Mouse (Mus musculus): ENCODE data around the gene Fam20a. TPM values are rescaled to one million over a fixed set of nuclear protein-coding genes. Genes with fewer than 3 reads are reported as not detected.

Gene Fam20a
- polyA plus RNA-seq, 1 experiment, result 11.8 TPM

- DNase-seq (ENCODE audit: low spot score), result no peak
Measured at GRCm38 (mm10) chr11:109653201-109653600, 68.9 kb downstream of the Fam20a start.

DNA sequence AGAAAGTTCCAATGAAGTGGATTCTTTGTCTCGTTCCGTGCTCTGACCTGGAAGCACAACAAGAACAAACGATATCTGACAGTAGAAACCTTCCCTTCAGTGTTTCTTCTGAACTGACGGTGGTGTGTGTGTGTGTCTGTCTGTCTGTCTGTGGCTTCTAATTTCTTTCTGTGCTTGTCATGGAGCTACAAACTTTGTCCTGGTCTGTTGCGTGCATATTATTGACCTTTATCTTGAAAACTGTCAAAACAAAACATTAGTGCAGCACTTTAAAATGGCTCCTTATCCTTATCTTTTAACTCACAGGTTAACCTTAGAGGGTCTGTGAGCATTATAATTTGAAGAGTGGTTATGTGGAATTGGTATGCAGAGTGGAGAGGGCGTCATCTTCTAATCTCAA is 69.6 kb downstream of the Fam20a start:
- DNase-seq (ENCODE audit: low spot score), result no peak

DNA sequence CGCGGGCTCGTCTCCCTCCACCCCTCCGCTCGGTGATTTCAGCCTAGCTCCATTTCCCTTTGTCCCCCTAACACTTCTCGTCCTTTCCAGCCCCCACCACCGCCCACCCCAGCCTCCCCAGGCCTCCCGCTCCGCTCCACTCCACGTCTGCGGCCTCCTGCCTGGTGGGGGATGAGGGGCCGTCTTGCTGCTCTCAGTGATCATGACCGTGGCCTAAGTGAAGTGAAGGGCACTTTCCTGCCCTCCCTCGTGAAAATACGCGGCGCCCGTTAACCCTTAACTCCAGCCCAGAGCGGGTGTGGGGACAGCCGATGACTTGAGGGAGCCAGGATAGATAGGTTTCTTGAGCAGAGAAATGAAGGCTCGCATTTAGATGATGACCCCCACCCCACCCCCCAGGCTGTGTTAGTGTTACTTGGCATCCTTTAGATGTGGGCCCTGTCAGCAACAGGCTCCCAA is 70.5 kb downstream of the Fam20a start:
- DNase-seq (ENCODE audit: low spot score), result no peak

DNA sequence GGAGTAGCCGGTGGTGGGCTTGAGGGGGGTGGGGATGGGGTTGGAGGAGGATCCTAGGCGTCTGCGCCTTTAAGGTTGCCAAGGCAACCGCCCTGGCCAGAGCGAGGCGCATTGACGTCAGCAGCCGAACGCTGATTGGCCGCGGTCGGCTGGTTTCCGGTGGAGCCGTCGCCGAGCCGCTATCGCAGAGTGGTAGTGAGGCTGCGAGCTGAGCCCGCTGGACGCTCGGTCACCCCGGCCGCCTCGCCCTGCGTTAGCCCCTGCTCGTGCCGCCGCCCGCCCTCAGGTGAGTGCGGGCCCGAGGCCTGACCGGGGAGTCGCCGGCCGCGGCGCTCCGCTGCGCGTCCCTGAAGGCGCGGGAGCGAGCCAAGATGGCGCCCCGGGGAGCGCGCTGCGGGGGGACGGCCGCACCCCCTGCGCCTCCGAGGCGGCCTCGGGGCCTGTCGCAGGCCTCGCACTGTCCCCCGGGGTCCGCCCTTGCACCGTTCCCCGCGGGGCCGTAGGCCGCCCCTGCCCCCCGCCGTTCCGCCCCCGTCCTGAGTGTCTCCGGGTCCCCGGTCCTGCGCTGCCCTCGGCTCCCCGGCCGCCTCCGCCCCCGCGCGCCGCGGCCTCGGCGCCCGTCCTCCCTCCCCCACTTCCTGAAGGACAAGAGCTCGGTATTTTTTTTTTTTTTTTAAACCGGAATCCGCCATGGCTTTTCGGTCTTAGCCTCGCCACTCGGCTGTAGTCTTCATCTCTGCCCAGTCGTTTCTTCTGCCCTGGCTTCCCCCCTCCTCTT is 71.1 kb downstream of the Fam20a start:
- DNase-seq (ENCODE audit: low spot score), result peak; percentile 95

GRCm38 (mm10) chr11:109649975-109650701 is 71.9 kb downstream of the Fam20a start:
- DNase-seq (ENCODE audit: low spot score), result peak; percentile 57

- DNase-seq (ENCODE audit: low spot score), result no peak
Measured at GRCm38 (mm10) chr11:109649206-109649605, 72.9 kb downstream of the Fam20a start, which contains the start of gene Prkar1a. Gene Prkar1a (plus strand): TSS chr11:109649405.

- no peak for DNase-seq (ENCODE audit: low spot score)
Measured at GRCm38 (mm10) chr11:109648510-109648909, 73.6 kb downstream of the Fam20a start.

DNA sequence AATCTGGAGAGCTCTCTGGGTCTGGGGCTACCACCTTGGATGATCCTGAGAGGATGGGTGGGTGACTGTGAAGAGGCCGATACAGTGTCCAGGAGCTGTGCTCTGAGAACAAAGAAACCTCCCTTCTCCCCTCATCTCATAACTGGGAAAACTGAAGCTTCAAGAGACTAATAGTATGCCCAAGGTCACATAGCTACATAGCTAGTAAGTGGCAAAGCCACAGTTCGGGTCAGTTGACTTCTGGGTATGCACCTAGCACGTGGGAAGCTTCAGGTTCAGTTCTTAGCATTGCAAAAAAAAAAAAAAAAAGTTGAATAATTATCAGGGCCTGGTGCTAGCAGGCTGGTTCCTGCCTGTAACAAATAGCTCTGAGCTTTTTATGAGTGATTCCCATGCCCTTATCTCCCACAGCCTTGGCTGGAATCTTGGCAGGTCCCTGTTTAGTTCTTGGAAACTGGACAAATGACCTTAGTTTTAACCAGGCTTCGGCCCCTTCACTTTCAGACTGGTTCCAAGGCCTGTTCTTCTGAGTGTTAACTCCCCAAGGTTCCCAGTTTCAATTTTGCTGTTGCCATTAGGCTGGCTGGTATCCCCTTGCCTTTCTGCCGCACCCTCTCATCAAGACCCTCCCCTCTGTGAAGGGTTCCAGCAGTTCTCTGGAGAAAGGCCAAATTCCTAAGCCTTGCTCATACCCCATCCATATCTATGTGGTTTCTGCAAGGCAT is 80.4 kb downstream of the Fam20a start:
- no peak for DNase-seq (ENCODE audit: low spot score)

DNA sequence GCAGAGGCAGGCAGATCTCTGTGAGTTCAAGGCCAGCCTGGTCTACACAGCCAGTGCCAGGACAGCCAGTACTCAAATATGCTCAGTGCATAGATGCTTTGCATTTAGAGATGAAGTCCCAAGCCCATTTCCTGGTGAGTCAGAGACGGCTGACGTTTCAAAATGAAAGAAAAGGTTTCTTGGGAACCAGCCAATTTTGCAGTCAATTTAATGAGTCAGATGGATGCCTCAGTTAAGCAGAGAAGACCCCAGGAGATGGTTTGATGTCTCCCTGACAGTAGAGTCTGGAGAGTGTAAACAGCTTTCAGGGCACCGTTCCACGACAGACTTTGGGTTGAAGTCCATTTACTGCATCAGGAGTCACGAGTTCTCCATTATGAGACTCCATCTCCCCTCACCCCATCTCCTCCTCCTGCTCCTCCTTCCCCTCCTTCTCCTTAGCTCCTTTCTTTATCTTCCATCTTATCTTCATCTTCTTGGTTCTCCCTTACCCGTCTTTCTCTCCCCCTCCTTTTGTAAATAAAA is 86.1 kb downstream of the Fam20a start:
- DNase-seq (ENCODE audit: low spot score), result no peak

- no peak for DNase-seq (ENCODE audit: low spot score)
Measured at GRCm38 (mm10) chr11:109634928-109635327, 87.2 kb downstream of the Fam20a start.

DNA sequence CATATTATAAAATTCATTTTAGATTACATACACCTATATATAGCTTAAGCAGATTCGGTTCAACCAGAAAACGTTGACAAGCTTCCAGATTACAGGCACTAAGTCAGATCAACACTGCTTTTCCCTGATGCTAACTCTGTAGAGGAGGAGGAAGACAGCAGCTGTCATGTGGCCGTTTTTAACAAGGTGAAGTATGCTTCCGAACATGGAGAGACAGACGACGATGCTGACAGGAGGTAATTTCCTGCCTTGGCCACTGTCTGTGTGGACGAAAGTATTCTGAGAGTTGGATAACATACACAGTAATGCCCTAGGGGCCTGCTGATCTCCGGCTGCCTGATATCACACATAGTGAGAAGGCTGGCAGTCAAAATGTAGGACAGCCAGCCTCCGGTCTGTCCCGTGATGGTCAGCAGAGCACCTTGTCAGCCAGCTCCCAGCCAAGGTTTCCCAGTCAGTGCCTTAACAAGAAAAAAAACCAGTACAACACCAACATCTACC is 93.0 kb downstream of the Fam20a start:
- DNase-seq (ENCODE audit: low spot score), result no peak

GRCm38 (mm10) chr11:109628099-109628498 is 94.0 kb downstream of the Fam20a start:
- no peak for DNase-seq (ENCODE audit: low spot score)

DNA sequence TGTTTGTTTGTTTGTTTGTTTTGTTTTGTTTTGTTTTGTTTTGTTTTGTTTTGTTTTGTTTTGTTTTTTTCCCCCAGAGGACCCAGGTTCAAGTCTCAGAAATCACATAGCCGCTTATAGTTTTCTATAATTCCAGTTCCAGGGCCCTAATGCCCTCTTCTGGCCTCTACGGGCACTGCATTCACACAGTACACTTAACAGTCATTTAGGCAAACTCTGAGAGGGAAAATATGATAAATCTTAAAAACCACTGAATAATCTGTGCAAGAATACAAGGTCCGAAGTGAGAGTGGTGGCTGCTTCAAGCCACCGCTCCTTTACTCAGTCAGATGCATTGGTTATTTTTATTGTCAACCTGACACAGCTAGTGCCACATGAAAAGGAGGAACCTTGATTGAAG is 94.4 kb downstream of the Fam20a start:
- DNase-seq (ENCODE audit: low spot score), result no peak

DNA sequence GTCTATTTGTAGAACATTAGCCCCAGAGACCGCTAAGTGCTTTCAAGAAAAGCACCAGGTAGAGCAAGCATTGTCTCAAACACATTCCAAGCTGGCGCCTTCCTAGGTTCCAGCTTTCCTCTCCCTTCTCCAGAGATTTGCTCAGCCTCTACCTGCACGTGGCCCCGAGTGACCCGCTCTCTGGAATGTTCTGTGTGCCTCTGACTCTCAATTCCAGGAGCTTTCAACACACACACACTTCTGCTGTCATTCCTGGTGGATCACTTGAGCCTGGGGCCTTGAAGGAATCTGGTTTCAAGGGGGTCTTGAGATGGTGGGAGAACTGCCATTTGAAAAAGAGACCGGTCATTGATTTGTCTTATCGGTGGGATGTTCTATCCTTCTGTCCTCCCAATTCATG is 98.8 kb downstream of the Fam20a start:
- no peak for DNase-seq (ENCODE audit: low spot score)

DNA sequence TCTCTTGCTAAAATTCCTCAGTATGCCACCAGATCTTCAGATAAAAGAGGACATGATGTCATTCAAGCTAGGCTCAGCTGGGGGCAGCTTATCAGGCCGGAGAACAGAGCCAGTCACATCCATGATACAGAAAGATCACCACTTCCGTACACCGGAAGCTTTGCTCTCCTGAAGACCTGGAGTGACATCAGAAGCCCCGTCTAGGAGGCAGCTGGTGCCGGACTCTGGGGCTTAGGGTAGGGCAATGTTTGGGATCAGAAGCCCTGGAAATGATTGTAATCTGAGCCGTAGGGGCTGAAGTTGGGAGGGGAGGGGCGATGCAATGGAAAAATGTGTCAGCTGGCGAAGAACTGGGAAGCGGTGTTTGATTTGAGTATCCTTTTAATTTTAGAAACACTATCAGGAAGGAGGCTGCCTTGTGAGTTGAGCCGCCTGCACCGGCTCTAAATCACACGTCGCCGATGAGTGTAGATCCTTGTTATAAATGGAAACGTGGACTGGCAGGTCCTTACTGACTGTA is 99.5 kb downstream of the Fam20a start:
- DNase-seq (ENCODE audit: low spot score), result no peak

DNA sequence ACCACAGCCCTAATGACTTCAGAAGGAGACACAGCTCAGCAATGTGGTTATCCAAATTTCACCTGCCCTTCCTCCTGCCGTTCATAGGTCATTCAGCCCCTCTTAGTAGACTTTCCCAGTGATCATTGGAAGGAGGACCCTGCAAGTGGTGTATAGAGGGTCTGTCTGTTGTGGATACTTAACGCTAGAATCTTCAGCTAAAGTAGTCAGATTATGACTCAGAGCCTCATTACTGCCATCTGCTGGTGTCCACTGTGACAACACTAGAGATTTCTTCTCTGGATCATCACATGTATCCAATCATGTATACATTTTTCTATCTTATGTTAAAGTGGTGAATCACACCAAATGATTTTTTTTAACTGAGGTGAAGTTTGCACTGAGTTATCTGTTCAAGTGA is 100.9 kb downstream of the Fam20a start:
- DNase-seq (ENCODE audit: low spot score), result no peak

GRCm38 (mm10) chr11:109620356-109620755 is 101.7 kb downstream of the Fam20a start:
- no peak for DNase-seq (ENCODE audit: low spot score)
